Mouse (Mus musculus): Measurements from ENCODE around the gene Adamts17. TPM values are rescaled to one million over a fixed set of nuclear protein-coding genes. Genes with fewer than 3 reads are reported as not detected.
A peak's percentile ranks its signal among the peaks of the same experiment; 100 is the strongest.

Gene Adamts17
- polyA plus RNA-seq (2017; shearing (Covaris generic)), result under 1 TPM in 1 of 3 experiments, not detected in 2; 0.43 TPM

GRCm38 (mm10) chr7:66839463-66840007, at the start of gene Adamts17:
Gene Adamts17, plus strand, starts transcription at chr7:66839735.
- ATAC-seq, result peak; percentile 99

GRCm38 (mm10) chr7:66789860-66790748, 49.4 kb upstream of the Adamts17 start:
- ATAC-seq, result no peak

- ATAC-seq, result no peak
Measured at GRCm38 (mm10) chr7:66791022-66791421, 48.5 kb upstream of the Adamts17 start.

GRCm38 (mm10) chr7:66796909-66797308, 42.6 kb upstream of the Adamts17 start:
- ATAC-seq, result no peak

- ATAC-seq, result no peak
Measured at GRCm38 (mm10) chr7:66797345-66797744, 42.2 kb upstream of the Adamts17 start.

- ATAC-seq, result no peak
Measured at GRCm38 (mm10) chr7:66798826-66799225, 40.7 kb upstream of the Adamts17 start.

GRCm38 (mm10) chr7:66800784-66801183, 38.8 kb upstream of the Adamts17 start:
- no peak for ATAC-seq

GRCm38 (mm10) chr7:66801785-66802184, 37.8 kb upstream of the Adamts17 start:
- ATAC-seq, result no peak

GRCm38 (mm10) chr7:66803798-66804197, 35.7 kb upstream of the Adamts17 start:
- no peak for ATAC-seq

GRCm38 (mm10) chr7:66806801-66807200, 32.7 kb upstream of the Adamts17 start:
- no peak for ATAC-seq

GRCm38 (mm10) chr7:66810436-66810835, 29.1 kb upstream of the Adamts17 start:
- ATAC-seq, result no peak

GRCm38 (mm10) chr7:66811294-66811693, 28.2 kb upstream of the Adamts17 start:
- no peak for ATAC-seq

- no peak for ATAC-seq
Measured at GRCm38 (mm10) chr7:66812289-66812688, 27.2 kb upstream of the Adamts17 start.

- ATAC-seq, result no peak
Measured at GRCm38 (mm10) chr7:66812737-66813136, 26.8 kb upstream of the Adamts17 start.

GRCm38 (mm10) chr7:66813172-66813571, 26.4 kb upstream of the Adamts17 start:
- no peak for ATAC-seq

- ATAC-seq, result no peak
Measured at GRCm38 (mm10) chr7:66815526-66815925, 24.0 kb upstream of the Adamts17 start.

GRCm38 (mm10) chr7:66820034-66820433, 19.5 kb upstream of the Adamts17 start:
- no peak for ATAC-seq

- ATAC-seq, result no peak
Measured at GRCm38 (mm10) chr7:66830803-66831202, 8.7 kb upstream of the Adamts17 start.

- no peak for ATAC-seq
Measured at GRCm38 (mm10) chr7:66831295-66831694, 8.2 kb upstream of the Adamts17 start.

GRCm38 (mm10) chr7:66840008-66840719, 629 bp downstream of the Adamts17 start:
- peak; percentile 15 for ATAC-seq

GRCm38 (mm10) chr7:66841165-66841564, 1.6 kb downstream of the Adamts17 start:
- no peak for ATAC-seq

GRCm38 (mm10) chr7:66842021-66842420, 2.5 kb downstream of the Adamts17 start:
- ATAC-seq, result no peak

GRCm38 (mm10) chr7:66843846-66844245, 4.3 kb downstream of the Adamts17 start:
- ATAC-seq, result no peak
